Mouse (Mus musculus) erythroblast, adult 5-6 weeks (primary cell): ENCODE measurements around the gene Ubl4b. TPM values are rescaled to one million over a fixed set of nuclear protein-coding genes. Genes with fewer than 3 reads are reported as not detected.

Experiments used
- ATAC-seq: replicated peaks from 2 replicates; pipeline ENCODE4 v1.8.0; 2016; ENCODE audit warnings: moderate number of reproducible peaks, mild to moderate bottlenecking, moderate TSS enrichment, inconsistent platforms; ENCODE audit not compliant: poor library complexity, low FRiP score, severe bottlenecking
- total RNA-seq, 2 experiments: library from RNA; stranded (forward) in 1 of 2; stranded (reverse) in 1 of 2; fragments of 150-400 nt in 1 of 2; fragments of 200-764, 138-1000 nt in 1 of 2; gene quantifications; 2 replicates each; pipeline versions ENCODE4 v1.2.3 to v1.2.4; 2015 to 2017; ENCODE audit warnings: low replicate concordance in 2 of 2

The Ubl4b gene
- total RNA-seq, 2 experiments from 2014 or later: not detected

- no peak for ATAC-seq
Observed at GRCm38 (mm10) chr3:107530581-107530980, 24.3 kb downstream of the Ubl4b start.

DNA sequence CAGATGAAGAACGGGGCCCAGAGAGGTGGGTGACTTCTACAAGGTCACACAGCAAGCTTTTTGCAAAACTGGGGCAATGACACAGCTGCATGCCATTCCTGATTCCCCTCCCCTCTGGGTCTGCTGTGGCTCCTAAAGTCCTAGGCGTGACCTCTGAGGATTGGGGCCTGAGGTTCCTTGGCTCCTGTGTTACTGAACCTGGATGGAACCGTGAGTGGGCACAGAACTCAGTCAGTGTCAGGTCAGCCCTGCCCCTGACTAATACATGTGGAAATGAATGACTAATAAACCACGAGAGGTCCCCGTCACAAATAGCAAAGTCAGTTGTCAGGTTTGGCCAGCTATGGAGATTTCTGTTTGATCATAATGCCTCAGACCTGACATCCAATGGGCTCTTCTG lies 25.7 kb downstream of the Ubl4b start:
- no peak for ATAC-seq

DNA sequence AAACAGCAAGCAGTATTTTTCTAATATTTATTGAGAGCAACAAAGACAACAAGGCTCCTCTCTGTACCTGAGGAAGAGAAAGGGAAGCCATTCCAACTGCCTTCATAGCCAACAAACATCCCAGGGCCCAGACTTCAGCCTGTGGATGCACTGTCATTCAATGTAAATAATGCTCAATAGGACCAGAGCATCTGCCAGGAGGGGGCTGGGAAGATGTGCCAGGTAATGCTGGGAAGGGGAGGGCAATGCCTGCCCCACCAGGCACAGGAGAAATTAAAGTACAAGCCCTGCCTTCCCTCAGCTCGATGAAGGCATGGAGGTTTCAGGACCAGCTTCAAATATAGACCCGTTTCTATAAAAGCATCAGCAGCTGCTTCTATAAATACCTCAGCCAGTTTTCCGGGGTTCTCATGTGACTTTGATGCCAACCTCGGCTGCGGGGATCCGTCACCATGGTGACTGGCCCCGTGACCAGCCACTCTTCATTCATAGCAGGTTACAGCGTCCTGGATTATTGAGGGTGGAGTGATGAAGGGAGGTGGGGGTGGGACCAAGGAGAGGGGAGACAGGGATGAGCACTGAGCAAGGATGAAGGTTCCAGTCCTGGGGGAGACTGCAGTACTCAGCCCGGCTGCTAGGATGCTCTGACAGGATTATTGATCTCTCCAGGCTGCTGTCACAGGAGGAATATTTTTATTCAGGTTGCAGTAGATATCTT lies 26.3 kb downstream of the Ubl4b start:
- no peak for ATAC-seq

- no peak for ATAC-seq
Observed at GRCm38 (mm10) chr3:107524547-107524946, 30.3 kb downstream of the Ubl4b start.

DNA sequence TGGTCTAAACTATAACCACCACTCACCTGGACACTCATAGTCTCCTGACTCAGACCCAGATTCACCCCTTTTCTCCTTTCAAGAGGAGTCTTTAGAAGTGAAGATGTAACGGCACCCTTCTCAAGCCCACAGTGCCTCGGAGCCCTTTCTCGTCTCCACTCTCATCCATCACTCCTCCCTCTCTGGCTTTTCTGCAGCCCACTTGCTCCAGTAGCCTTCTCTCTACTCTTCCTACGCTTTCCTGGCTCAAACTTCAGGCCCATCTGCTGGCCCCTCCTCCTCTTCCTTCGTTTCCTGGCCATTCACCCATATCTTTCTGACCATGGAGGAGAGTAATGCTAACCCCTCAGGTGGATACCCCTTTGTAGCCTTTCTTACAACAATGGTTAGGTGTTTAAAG lies 33.9 kb downstream of the Ubl4b start:
- no peak for ATAC-seq

- no peak for ATAC-seq
Observed at GRCm38 (mm10) chr3:107517631-107518108, 37.2 kb downstream of the Ubl4b start, which contains the start of gene Slc6a17. Gene Slc6a17, minus strand, starts transcription at chr3:107518018.

GRCm38 (mm10) chr3:107516776-107517630 lies 37.9 kb downstream of the Ubl4b start:
- no peak for ATAC-seq

GRCm38 (mm10) chr3:107515989-107516388 lies 38.9 kb downstream of the Ubl4b start:
- ATAC-seq: no peak

GRCm38 (mm10) chr3:107511416-107511815 lies 43.5 kb downstream of the Ubl4b start:
- no peak for ATAC-seq

DNA sequence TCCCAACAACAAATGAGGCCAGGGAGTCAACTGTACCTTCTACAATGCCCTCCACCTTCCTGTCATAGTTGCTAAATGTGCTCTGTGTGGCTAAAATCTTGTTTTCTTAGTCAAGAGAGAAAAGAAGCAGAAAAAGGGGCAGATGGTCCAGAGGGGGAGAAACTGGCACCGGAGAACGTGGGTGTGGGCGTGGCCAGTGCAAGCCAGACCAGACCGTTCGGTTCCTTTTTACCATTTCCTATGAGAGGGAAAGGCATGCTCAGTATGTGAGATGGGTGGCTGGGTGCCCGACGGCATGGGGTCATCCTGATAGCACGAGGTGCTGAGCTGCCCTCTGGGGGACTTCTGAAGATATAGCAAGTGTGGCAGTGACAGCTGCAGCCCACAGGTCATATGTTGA lies 46.2 kb downstream of the Ubl4b start:
- ATAC-seq: no peak

GRCm38 (mm10) chr3:107507966-107508365 lies 46.9 kb downstream of the Ubl4b start:
- ATAC-seq: no peak

DNA sequence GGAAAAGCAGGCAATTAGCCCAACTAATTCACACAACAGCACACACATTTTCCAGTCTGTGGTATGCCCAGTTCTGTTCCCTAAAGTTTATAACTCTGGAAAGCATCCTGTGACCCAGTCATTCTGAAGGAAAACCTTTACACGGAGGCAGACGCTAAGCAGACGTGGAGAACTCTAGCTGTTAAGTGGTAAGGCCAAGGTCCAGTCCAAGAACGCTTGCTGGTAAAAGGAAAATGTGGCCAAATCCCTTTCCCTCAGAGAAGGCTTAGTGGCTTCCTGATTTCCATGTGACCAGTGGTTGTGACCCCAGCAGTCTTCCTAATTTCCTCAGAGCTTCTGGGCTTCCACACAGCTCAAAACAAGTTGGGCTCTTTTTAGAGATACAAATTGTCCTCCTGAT lies 48.3 kb downstream of the Ubl4b start:
- no peak for ATAC-seq

DNA sequence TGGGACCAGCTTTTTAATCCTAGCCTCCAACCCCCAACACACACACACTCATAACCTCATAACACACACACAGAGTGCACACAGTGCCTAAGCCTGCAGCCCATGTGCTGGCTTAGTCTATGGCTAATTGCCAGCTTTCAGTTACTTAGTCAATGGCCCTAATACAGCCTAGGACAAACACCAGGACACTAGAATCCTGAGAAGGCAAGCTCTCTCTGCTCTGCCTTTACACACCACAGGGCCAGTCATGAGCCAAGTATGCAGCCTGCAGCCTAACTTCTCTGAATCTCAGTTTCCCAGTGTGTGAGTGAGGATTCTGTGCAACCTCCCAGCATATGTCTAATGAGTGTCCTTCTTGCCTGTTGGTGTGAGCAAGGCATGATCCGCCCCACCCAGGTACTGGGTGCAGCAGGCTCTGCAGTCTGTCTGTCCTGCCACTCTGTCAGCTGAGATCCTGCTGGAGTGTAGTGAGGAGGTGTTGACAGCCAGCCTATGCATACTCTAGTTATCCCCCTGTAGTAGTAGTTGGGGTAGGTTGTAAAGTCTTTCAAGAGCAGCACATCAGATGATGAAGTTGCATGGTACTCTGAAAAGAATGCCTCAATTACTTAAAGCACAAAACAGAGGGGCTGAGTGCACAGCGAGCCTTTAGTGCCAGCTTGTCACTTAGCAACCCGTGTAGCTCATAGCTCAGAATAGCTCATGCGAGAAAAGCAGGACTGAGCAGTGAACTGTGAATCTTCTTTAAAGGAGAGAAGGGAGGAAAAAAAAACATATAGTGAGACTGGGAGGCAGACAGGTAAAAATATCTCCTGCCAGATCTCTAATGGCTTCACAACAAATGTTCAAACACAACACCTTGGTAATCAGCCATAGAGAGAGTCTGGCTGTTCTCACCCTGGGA lies 49.2 kb downstream of the Ubl4b start:
- no peak for ATAC-seq

GRCm38 (mm10) chr3:107504542-107504941 lies 50.3 kb downstream of the Ubl4b start:
- ATAC-seq: no peak

- no peak for ATAC-seq
Observed at GRCm38 (mm10) chr3:107503716-107504115, 51.2 kb downstream of the Ubl4b start.

Other genes with a start within 250 kb of the Ubl4b start
- 19.4 and 26.1 TPM in 2 replicates for gene Rbm15, start 221.4 kb downstream of the Ubl4b start, total RNA-seq (2015; ENCODE audit: low replicate concordance)
- gene Rbm15, start 221.4 kb downstream of the Ubl4b start, total RNA-seq (2017; ENCODE audit: low replicate concordance): 19.9 and 29.7 TPM in 2 replicates
- gene Kcnc4, start 95.5 kb downstream of the Ubl4b start, total RNA-seq (2015; ENCODE audit: low replicate concordance): not detected in 2 replicates
- not detected in 2 replicates for gene Kcnc4, start 95.5 kb downstream of the Ubl4b start, total RNA-seq (2017; ENCODE audit: low replicate concordance)
- gene Slc6a17, start 37.1 kb downstream of the Ubl4b start, total RNA-seq (2015; ENCODE audit: low replicate concordance): not detected in 2 replicates
- gene Slc6a17, start 37.1 kb downstream of the Ubl4b start, total RNA-seq (2017; ENCODE audit: low replicate concordance): not detected in 2 replicates
- not detected in 2 replicates for gene Alx3, start 40.0 kb upstream of the Ubl4b start, total RNA-seq (2015; ENCODE audit: low replicate concordance)
- not detected in 2 replicates for gene Alx3, start 40.0 kb upstream of the Ubl4b start, total RNA-seq (2017; ENCODE audit: low replicate concordance)
- gene Gm10961, start 76.2 kb upstream of the Ubl4b start, total RNA-seq (2015; ENCODE audit: low replicate concordance): not detected in 2 replicates
- not detected in 2 replicates for gene Gm10961, start 76.2 kb upstream of the Ubl4b start, total RNA-seq (2017; ENCODE audit: low replicate concordance)
- gene Strip1, start 76.6 kb upstream of the Ubl4b start, total RNA-seq (2015; ENCODE audit: low replicate concordance): 8.6 and 16.3 TPM in 2 replicates
- gene Strip1, start 76.6 kb upstream of the Ubl4b start, total RNA-seq (2017; ENCODE audit: low replicate concordance): 5.0 and 7.0 TPM in 2 replicates
- gene Ahcyl1, start 141.5 kb upstream of the Ubl4b start, total RNA-seq (2015; ENCODE audit: low replicate concordance): 18.2 and 21.7 TPM in 2 replicates
- 9.2 and 20.1 TPM in 2 replicates for gene Ahcyl1, start 141.5 kb upstream of the Ubl4b start, total RNA-seq (2017; ENCODE audit: low replicate concordance)
- 1.5 and 2.5 TPM in 2 replicates for gene Csf1, start 205.4 kb upstream of the Ubl4b start, total RNA-seq (2015; ENCODE audit: low replicate concordance)
- gene Csf1, start 205.4 kb upstream of the Ubl4b start, total RNA-seq (2017; ENCODE audit: low replicate concordance): 1.3 and 1.9 TPM in 2 replicates